Mouse (Mus musculus) C2C12 (cell line): ENCODE results near the gene Tmem14c.

Experiments used
- CTCF ChIP-seq: IDR thresholded peaks from one replicate; pipeline ENCODE4 v1.5.1; 2011; ENCODE audit not compliant: control insufficient read depth, insufficient read depth, insufficient read length
- MAX ChIP-seq: IDR thresholded peaks from one replicate; pipeline ENCODE4 v1.6.1; 2011; ENCODE audit warnings: mild to moderate bottlenecking, control low read depth

GRCm38 (mm10) chr13:40971831-40972230 is 44.3 kb upstream of the Tmem14c start:
- TF ChIP-seq CTCF (no peak), MAX (no peak)
